Mouse (Mus musculus): Measurements from ENCODE around the gene Lpxn.

DNA sequence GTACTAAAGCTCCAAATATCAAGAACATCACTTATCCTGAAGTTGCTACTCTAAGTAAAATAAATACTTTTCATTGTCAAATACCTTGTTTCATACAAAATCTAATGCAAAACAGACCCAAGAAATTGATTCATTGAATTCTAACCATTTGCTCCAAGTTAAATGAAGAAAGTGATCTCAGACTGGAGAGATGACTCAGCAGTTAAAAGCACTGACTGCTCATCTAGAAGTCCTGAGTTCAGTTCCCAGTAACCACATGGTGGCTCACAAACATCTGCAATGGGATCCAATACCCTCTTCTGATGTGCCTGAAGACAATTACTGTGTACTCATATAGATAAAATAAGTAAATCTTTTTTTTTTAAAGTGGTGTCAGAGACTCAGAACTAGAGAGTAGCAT is 15.6 kb upstream of the Lpxn start:
- TF ChIP-seq GATA1 (IDR thresholded peaks at IDR 0.05; ENCODE audit: borderline replicate concordance, low read length) (no peak), FLI1 (IDR thresholded peaks at IDR 0.05; ENCODE audit: low read length) (no peak)

Measured in megakaryocyte, embryonic 14.5 days (primary cell).